Mouse (Mus musculus) adrenal gland, postnatal 4 days (tissue): Measurements from ENCODE around the gene Jarid2. TPM values are rescaled to one million over a fixed set of nuclear protein-coding genes. Genes with fewer than 3 reads are reported as not detected.

Source experiments
- DNase-seq, 2 experiments: peaks; one replicate each; pipeline ENCODE4 v3.0.0; 2021 to 2022; ENCODE audit warnings: low spot score in 2 of 2, mixed read lengths in 2 of 2
- total RNA-seq, 2 experiments: library from RNA; stranded (reverse); gene quantifications; 2 replicates each; pipeline ENCODE4 v1.2.3; 2021

Gene Jarid2
- total RNA-seq, 2 experiments from 2014 or later: 63.5 to 72.7 TPM

GRCm38 (mm10) chr13:44833353-44833752 lies 104.1 kb downstream of the Jarid2 start:
- DNase-seq: no peak

- DNase-seq: no peak
These were observed 108.2 kb downstream of the Jarid2 start for GRCm38 (mm10) chr13:44837445-44837844.

- peak; percentile 19 to 61 for DNase-seq
These were observed 110.9 kb downstream of the Jarid2 start for GRCm38 (mm10) chr13:44839866-44840835.

GRCm38 (mm10) chr13:44851426-44851825 lies 122.2 kb downstream of the Jarid2 start:
- no peak for DNase-seq

GRCm38 (mm10) chr13:44852024-44852423 lies 122.8 kb downstream of the Jarid2 start:
- no peak for DNase-seq

- DNase-seq: no peak
These were observed 136.3 kb downstream of the Jarid2 start for GRCm38 (mm10) chr13:44865566-44865965.

- no peak for DNase-seq
These were observed 138.9 kb downstream of the Jarid2 start for GRCm38 (mm10) chr13:44868037-44868650.

- peak; percentile 100 for DNase-seq
These were observed 140.3 kb downstream of the Jarid2 start for GRCm38 (mm10) chr13:44869418-44870119.

- no peak for DNase-seq
These were observed 147.5 kb downstream of the Jarid2 start for GRCm38 (mm10) chr13:44876799-44877198.

GRCm38 (mm10) chr13:44881001-44881400 lies 151.7 kb downstream of the Jarid2 start:
- no peak for DNase-seq

GRCm38 (mm10) chr13:44886221-44886620 lies 156.9 kb downstream of the Jarid2 start:
- DNase-seq: no peak

- DNase-seq: no peak
These were observed 161.3 kb downstream of the Jarid2 start for GRCm38 (mm10) chr13:44890612-44891011.

- no peak for DNase-seq
These were observed 162.8 kb downstream of the Jarid2 start for GRCm38 (mm10) chr13:44891813-44892730.

GRCm38 (mm10) chr13:44896211-44896610 lies 166.9 kb downstream of the Jarid2 start:
- no peak for DNase-seq

GRCm38 (mm10) chr13:44902299-44902698 lies 173.0 kb downstream of the Jarid2 start:
- no peak for DNase-seq

- DNase-seq: no peak
These were observed 174.1 kb downstream of the Jarid2 start for GRCm38 (mm10) chr13:44903416-44903815.

GRCm38 (mm10) chr13:44904271-44904670 lies 175.0 kb downstream of the Jarid2 start:
- DNase-seq: no peak

- no peak for DNase-seq
These were observed 176.9 kb downstream of the Jarid2 start for GRCm38 (mm10) chr13:44906141-44906540.

GRCm38 (mm10) chr13:44907702-44908101 lies 178.4 kb downstream of the Jarid2 start:
- DNase-seq: peak in 1 of 2 experiments; percentile 35

GRCm38 (mm10) chr13:44908790-44909189 lies 179.5 kb downstream of the Jarid2 start:
- no peak for DNase-seq

GRCm38 (mm10) chr13:44912851-44913250 lies 183.6 kb downstream of the Jarid2 start:
- no peak for DNase-seq
